Mouse (Mus musculus) thymus, adult 2 months (tissue): Measurements from ENCODE around the gene Tm4sf19. TPM values are rescaled to one million over a fixed set of nuclear protein-coding genes. Genes with fewer than 3 reads are reported as not detected.
"Not testable (repeated sequence)": the region's sequence is repeated elsewhere in the genome, so short reads cannot be mapped to it uniquely, and the experiment has no call there.

Experiments
- DNase-seq: peaks from one replicate; pipeline ENCODE4 v3.0.0; 2021
- H3K27ac ChIP-seq: fragments of 200-500 bp; 2 replicates; pipeline ENCODE4 v1.5.1; 2012; ENCODE audit warnings: low read length, control low read depth; ENCODE audit not compliant: control insufficient read depth, insufficient read depth
- H3K27me3 ChIP-seq: fragments of 200-500 bp; 2 replicates; pipeline ENCODE4 v1.6.1; 2012; ENCODE audit warnings: mild to moderate bottlenecking, low read length, moderate library complexity, mixed read lengths; ENCODE audit not compliant: control insufficient read depth, insufficient read depth
- H3K36me3 ChIP-seq: fragments of 200-500 bp; 2 replicates; pipeline ENCODE4 v1.6.1; 2012; ENCODE audit warnings: mild to moderate bottlenecking, low read length, moderate library complexity; ENCODE audit not compliant: control insufficient read depth, insufficient read depth
- H3K4me1 ChIP-seq: fragments of 200-500 bp; replicated peaks from 2 replicates; pipeline ENCODE4 v1.6.1; 2012; ENCODE audit warnings: low read length; ENCODE audit not compliant: control insufficient read depth, insufficient read depth
- H3K4me3 ChIP-seq: fragments of 200-500 bp; 2 replicates; pipeline ENCODE4 v1.5.1; 2012; ENCODE audit warnings: mild to moderate bottlenecking, low read length, control low read depth, moderate library complexity; ENCODE audit not compliant: control insufficient read depth, insufficient read depth
- CTCF ChIP-seq: fragments of 200-500 bp; IDR thresholded peaks from 2 replicates; pipeline ENCODE4 v1.5.1; 2012; ENCODE audit warnings: mild to moderate bottlenecking, control low read depth, low read length, moderate library complexity, borderline replicate concordance; ENCODE audit not compliant: control insufficient read depth, poor library complexity, insufficient read depth; ENCODE audit errors: extremely low read depth
- POLR2A ChIP-seq: fragments of 200-500 bp; IDR thresholded peaks from 2 replicates; pipeline ENCODE4 v1.6.1; 2012; ENCODE audit warnings: mild to moderate bottlenecking, low read length, control low read depth, moderate library complexity; ENCODE audit not compliant: control insufficient read depth, poor library complexity, insufficient read depth; ENCODE audit errors: extremely low read depth
- WGBS: fragments of 180-500 bp; shearing (Covaris S2); methylation state at CpG from one replicate; pipeline ENCODE4 v1.1.7; 2018; 5-methylcytosine and 5-hydroxymethylcytosine counted together
- polyA plus RNA-seq: library from polyadenylated mRNA; depleted of rRNA; stranded (reverse); fragments of >200 nt; gene quantifications from 2 replicates; pipeline ENCODE4 v1.2.3, GENCODE M21; 2012

Gene Tm4sf19
- polyA plus RNA-seq, 1 experiment: 0.23 TPM

DNA sequence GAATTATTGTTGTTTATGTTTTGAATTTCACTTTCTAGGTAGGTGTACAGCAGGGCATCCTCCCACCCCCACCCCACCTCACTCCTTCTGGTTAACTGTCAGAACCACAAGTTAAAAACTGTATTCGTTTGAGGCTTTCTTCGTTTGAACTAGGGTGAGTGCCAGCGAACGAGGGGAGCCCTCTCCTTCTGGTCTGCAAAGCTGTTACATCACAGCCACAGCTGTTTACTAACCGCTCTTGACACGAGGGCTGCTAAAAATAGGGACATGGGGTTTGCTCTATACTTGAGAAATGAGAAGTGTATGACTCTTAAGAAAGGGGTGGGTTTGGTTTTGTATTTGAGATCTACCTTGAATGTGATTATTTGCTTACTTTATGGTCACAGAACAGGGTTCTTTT, 33.8 kb downstream of the Tm4sf19 start:
- TF ChIP-seq POLR2A (no peak), CTCF (no peak)
- H3K27ac ChIP-seq: no peak overlapping the region
- DNase-seq: peak; percentile 72
- H3K4me3 ChIP-seq: no peak overlapping the region
- no peaks in the 10 kb centered on the region; the same call in 1 of the 2 replicates for H3K36me3 ChIP-seq
- H3K4me1 ChIP-seq: peaks cover 17% of the 10 kb centered on the region
- WGBS: 2% methylated on average over 6 of the region's 6 CpGs
- no peaks in the 10 kb centered on the region for H3K27me3 ChIP-seq

DNA sequence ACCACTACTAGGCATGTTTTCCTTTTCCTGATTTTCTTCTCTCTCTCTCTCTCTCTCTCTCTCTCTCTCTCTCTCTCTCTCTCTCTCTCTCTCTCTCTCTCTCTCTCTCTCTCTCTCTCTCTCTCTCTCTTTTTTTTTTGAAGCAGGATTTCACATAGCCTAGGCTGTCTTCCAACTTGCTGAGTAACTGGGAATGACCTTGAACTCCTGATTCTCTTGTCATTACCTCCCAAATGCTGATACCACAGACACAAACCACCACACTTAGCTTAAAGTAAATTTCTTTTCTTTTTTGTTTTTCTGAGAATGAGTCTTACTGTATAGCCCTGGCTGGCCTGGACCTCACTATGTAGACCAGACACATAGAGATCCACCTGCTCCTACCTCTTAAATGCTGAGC, 34.4 kb downstream of the Tm4sf19 start:
- peaks cover 16% of the 10 kb centered on the region for H3K4me1 ChIP-seq
- H3K4me3 ChIP-seq: no peak overlapping the region
- peak overlapping the region; percentile 61; the same call in 1 of the 2 replicates for H3K27ac ChIP-seq
- no peak for DNase-seq
- H3K27me3 ChIP-seq: no peaks in the 10 kb centered on the region
- TF ChIP-seq POLR2A: no peak
- no peak for TF ChIP-seq CTCF
- H3K36me3 ChIP-seq: no peaks in the 10 kb centered on the region; the same call in 1 of the 2 replicates

- TF ChIP-seq CTCF (no peak), POLR2A (no peak)
- Histone ChIP-seq H3K27ac (no peak overlapping the region), H3K27me3 (no peaks in the 10 kb centered on the region), H3K4me3 (no peak overlapping the region), H3K36me3 (no peaks in the 10 kb centered on the region; the same call in 1 of the 2 replicates), H3K4me1 (peaks cover 8% of the 10 kb centered on the region)
- 77% methylated on average over 1 of the region's 1 CpGs for WGBS
- no peak for DNase-seq
These were observed 36.4 kb downstream of the Tm4sf19 start for GRCm38 (mm10) chr16:32436657-32437056.

GRCm38 (mm10) chr16:32437266-32437665, 37.0 kb downstream of the Tm4sf19 start:
- DNase-seq: no peak
- Histone ChIP-seq H3K27me3 (no peaks in the 10 kb centered on the region), H3K4me1 (peaks cover 8% of the 10 kb centered on the region), H3K36me3 (no peaks in the 10 kb centered on the region; the same call in 1 of the 2 replicates), H3K4me3 (no peak overlapping the region), H3K27ac (no peak overlapping the region)
- WGBS: 100% methylated on average over 1 of the region's 1 CpGs
- TF ChIP-seq CTCF (no peak), POLR2A (no peak)

DNA sequence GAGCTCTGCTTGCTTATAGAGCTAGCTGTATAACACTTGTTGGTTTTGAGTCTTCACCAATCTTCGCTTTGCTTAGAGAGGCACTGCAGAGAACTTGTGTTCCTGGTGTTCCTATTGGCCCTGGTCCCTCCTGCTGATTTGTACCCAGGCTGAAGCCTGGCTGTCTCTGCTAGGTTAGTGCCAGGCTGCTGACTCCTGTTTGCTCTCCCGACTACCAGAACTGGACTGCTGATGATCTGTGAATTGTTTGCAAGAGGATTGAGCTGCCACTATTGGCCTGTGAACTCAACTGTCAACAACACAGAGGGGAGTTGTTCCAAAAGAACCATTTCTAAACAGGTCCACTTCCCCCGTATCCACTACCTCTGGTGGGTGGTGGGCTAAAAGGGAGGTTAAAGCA, 41.1 kb downstream of the Tm4sf19 start:
- Histone ChIP-seq H3K4me1 (no peaks in the 10 kb centered on the region), H3K27me3 (no peaks in the 10 kb centered on the region), H3K4me3 (no peak overlapping the region), H3K36me3 (no peaks in the 10 kb centered on the region; the same call in 1 of the 2 replicates), H3K27ac (no peak overlapping the region)
- 100% methylated on average over 3 of the region's 3 CpGs for WGBS
- TF ChIP-seq POLR2A (no peak), CTCF (no peak)
- no peak for DNase-seq

- H3K36me3 ChIP-seq: not testable (repeated sequence)
These were observed 44.3 kb downstream of the Tm4sf19 start for GRCm38 (mm10) chr16:32444615-32445014.

DNA sequence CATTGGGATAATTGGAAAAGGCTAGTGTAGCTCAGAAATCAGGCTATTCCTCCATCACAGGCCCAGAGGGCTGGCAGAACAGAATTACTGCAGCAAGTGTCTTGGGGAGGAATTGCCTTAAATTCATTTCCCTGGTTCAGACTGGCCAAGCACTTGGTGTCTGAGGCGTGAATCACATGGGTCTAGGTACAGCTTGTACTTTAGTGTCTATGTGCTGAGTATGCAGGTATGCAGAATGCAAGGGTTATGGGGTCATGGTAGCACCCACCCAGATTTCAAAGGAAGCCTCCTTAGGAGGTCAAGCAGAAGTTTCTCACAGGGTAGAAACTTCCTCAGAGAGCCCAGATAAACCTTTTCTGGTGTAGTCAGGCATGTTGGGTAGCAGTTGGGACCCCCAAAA, 45.3 kb downstream of the Tm4sf19 start:
- Histone ChIP-seq H3K27ac (no peak overlapping the region), H3K27me3 (no peaks in the 10 kb centered on the region), H3K4me3 (no peak overlapping the region), H3K4me1 (no peaks in the 10 kb centered on the region), H3K36me3 (no peaks in the 10 kb centered on the region)
- TF ChIP-seq CTCF: no peak
- TF ChIP-seq POLR2A: no peak
- WGBS: 100% methylated on average over 1 of the region's 1 CpGs
- no peak for DNase-seq

More at GRCm38 (mm10) chr16:32444615-32445014, 44.3 kb downstream of the Tm4sf19 start:
- not testable (repeated sequence) for H3K27ac ChIP-seq, H3K4me3 ChIP-seq, H3K4me1 ChIP-seq, H3K27me3 ChIP-seq, DNase-seq
- 82% methylated on average over 3 of the region's 3 CpGs for WGBS
